Mouse (Mus musculus): ENCODE data around the gene 1700021F05Rik. TPM values are rescaled to one million over a fixed set of nuclear protein-coding genes. Genes with fewer than 3 reads are reported as not detected.
A peak's percentile ranks its signal among the peaks of the same experiment; 100 is the strongest.

1700021F05Rik gene
- 69.5 and 72.1 TPM in 2 replicates for polyA plus RNA-seq (2015; fragmentation: Nextera tagmentation; extraction: Ambion mirVana)

- H3K36me3 ChIP-seq, result peaks cover 9% of the 10 kb centered on the region; the same call in 1 of the 2 replicates
- peaks cover 23% of the 10 kb centered on the region for H3K4me1 ChIP-seq
- peak within 1 kb of the TSS; percentile 80 for H3K27ac ChIP-seq (replicated peaks)
- WGBS, result under 1% methylated on average over 54 of the region's 56 CpGs
- no peaks in the 10 kb centered on the region for H3K27me3 ChIP-seq (replicated peaks)
- H3K4me2 ChIP-seq, result peak within 1 kb of the TSS; percentile 71
- peak; percentile 99 for ATAC-seq (ENCODE audit: low FRiP score)
- no peaks in the 10 kb centered on the region for H3K9me3 ChIP-seq (replicated peaks)
- H3K9ac ChIP-seq (replicated peaks), result peak within 1 kb of the TSS; percentile 88
- peak within 1 kb of the TSS; percentile 85 for H3K4me3 ChIP-seq (replicated peaks)
Measured at GRCm38 (mm10) chr10:43540442-43541152, at the start of gene 1700021F05Rik. 1700021F05Rik (minus strand) TSS chr10:43540994.

- Histone ChIP-seq H3K27me3 (replicated peaks) (no peaks in the 10 kb centered on the region), H3K4me3 (replicated peaks) (no peak overlapping the region), H3K9me3 (replicated peaks) (no peaks in the 10 kb centered on the region), H3K36me3 (peaks cover 13% of the 10 kb centered on the region), H3K9ac (replicated peaks) (no peak overlapping the region), H3K4me1 (peaks cover 10% of the 10 kb centered on the region), H3K4me2 (0 out of 2 replicates have a peak overlapping the region, but pooled peaks have one; percentile 2), H3K27ac (replicated peaks) (no peak overlapping the region)
- 65% methylated on average over 8 of the region's 8 CpGs for WGBS
- ATAC-seq (ENCODE audit: low FRiP score), result no peak
Measured at GRCm38 (mm10) chr10:43588470-43589177, 47.8 kb upstream of the 1700021F05Rik start.

GRCm38 (mm10) chr10:43584538-43584937, 43.7 kb upstream of the 1700021F05Rik start:
- Histone ChIP-seq H3K27ac (replicated peaks) (no peak overlapping the region), H3K27me3 (replicated peaks) (no peaks in the 10 kb centered on the region), H3K4me2 (no peak overlapping the region), H3K4me3 (replicated peaks) (no peak overlapping the region), H3K9ac (replicated peaks) (no peak overlapping the region), H3K9me3 (replicated peaks) (no peaks in the 10 kb centered on the region), H3K4me1 (peaks cover 25% of the 10 kb centered on the region), H3K36me3 (peaks cover 28% of the 10 kb centered on the region)
- 93% methylated on average over 4 of the region's 4 CpGs for WGBS
- ATAC-seq (ENCODE audit: low FRiP score), result no peak

- H3K27me3 ChIP-seq (replicated peaks), result no peaks in the 10 kb centered on the region
- peaks cover 26% of the 10 kb centered on the region for H3K4me1 ChIP-seq
- peak overlapping the region; percentile 97 for H3K9ac ChIP-seq (replicated peaks)
- peak overlapping the region; percentile 98 for H3K27ac ChIP-seq (replicated peaks)
- H3K36me3 ChIP-seq, result peaks cover 28% of the 10 kb centered on the region
- H3K4me3 ChIP-seq (replicated peaks), result peak overlapping the region; percentile 74
- peak overlapping the region; percentile 86 for H3K4me2 ChIP-seq
- H3K9me3 ChIP-seq (replicated peaks), result no peaks in the 10 kb centered on the region
- 46% methylated on average over 3 of the region's 3 CpGs for WGBS
- no peak for ATAC-seq (ENCODE audit: low FRiP score)
Measured at GRCm38 (mm10) chr10:43581260-43581659, 40.5 kb upstream of the 1700021F05Rik start.

- ATAC-seq (ENCODE audit: low FRiP score), result peak; percentile 52
- Histone ChIP-seq H3K4me2 (peak overlapping the region; percentile 86), H3K9me3 (replicated peaks) (no peaks in the 10 kb centered on the region), H3K9ac (replicated peaks) (peak overlapping the region; percentile 97), H3K36me3 (peaks cover 28% of the 10 kb centered on the region), H3K27ac (replicated peaks) (peak overlapping the region; percentile 98), H3K27me3 (replicated peaks) (no peaks in the 10 kb centered on the region), H3K4me3 (replicated peaks) (peak overlapping the region; percentile 74), H3K4me1 (peaks cover 26% of the 10 kb centered on the region)
- 0% methylated on average over 15 of the region's 15 CpGs for WGBS
Measured at GRCm38 (mm10) chr10:43580649-43581078, 39.9 kb upstream of the 1700021F05Rik start.

- Histone ChIP-seq H3K27me3 (replicated peaks) (no peaks in the 10 kb centered on the region), H3K27ac (replicated peaks) (peak overlapping the region; percentile 98), H3K4me2 (peak overlapping the region; percentile 86), H3K36me3 (peaks cover 23% of the 10 kb centered on the region), H3K4me3 (replicated peaks) (peak overlapping the region; percentile 74), H3K4me1 (peaks cover 25% of the 10 kb centered on the region), H3K9me3 (replicated peaks) (no peaks in the 10 kb centered on the region), H3K9ac (replicated peaks) (peak overlapping the region; percentile 97)
- under 1% methylated on average over 49 of the region's 49 CpGs for WGBS
- ATAC-seq (ENCODE audit: low FRiP score), result peak; percentile 58
Measured at GRCm38 (mm10) chr10:43579381-43580261, 38.8 kb upstream of the 1700021F05Rik start.

- H3K27me3 ChIP-seq (replicated peaks), result no peaks in the 10 kb centered on the region
- peak overlapping the region; percentile 74 for H3K4me3 ChIP-seq (replicated peaks)
- H3K4me2 ChIP-seq, result peak overlapping the region; percentile 86
- peaks cover 23% of the 10 kb centered on the region for H3K4me1 ChIP-seq
- peak overlapping the region; percentile 97 for H3K9ac ChIP-seq (replicated peaks)
- ATAC-seq (ENCODE audit: low FRiP score), result peak; percentile 91
- WGBS, result under 1% methylated on average over 59 of the region's 65 CpGs
- peak overlapping the region; percentile 98 for H3K27ac ChIP-seq (replicated peaks)
- no peaks in the 10 kb centered on the region for H3K9me3 ChIP-seq (replicated peaks)
- peaks cover 17% of the 10 kb centered on the region for H3K36me3 ChIP-seq
Measured at GRCm38 (mm10) chr10:43578754-43579380, 38.1 kb upstream of the 1700021F05Rik start.

GRCm38 (mm10) chr10:43578366-43578753, 37.6 kb upstream of the 1700021F05Rik start:
- Histone ChIP-seq H3K9me3 (replicated peaks) (no peaks in the 10 kb centered on the region), H3K27ac (replicated peaks) (peak overlapping the region; percentile 98), H3K27me3 (replicated peaks) (no peaks in the 10 kb centered on the region), H3K4me1 (peaks cover 23% of the 10 kb centered on the region), H3K4me3 (replicated peaks) (peak overlapping the region; percentile 74), H3K9ac (replicated peaks) (peak overlapping the region; percentile 97), H3K36me3 (peaks cover 14% of the 10 kb centered on the region), H3K4me2 (peak overlapping the region; percentile 86)
- ATAC-seq (ENCODE audit: low FRiP score), result peak; percentile 43
- under 1% methylated on average over 32 of the region's 32 CpGs for WGBS

GRCm38 (mm10) chr10:43577997-43578331, 37.2 kb upstream of the 1700021F05Rik start, which contains the start of gene Cd24a:
Cd24a (plus strand) TSS chr10:43578284.
- Histone ChIP-seq H3K9ac (replicated peaks) (peak within 1 kb of the TSS; percentile 97), H3K27me3 (replicated peaks) (no peaks in the 10 kb centered on the region), H3K36me3 (peaks cover 10% of the 10 kb centered on the region), H3K27ac (replicated peaks) (peak within 1 kb of the TSS; percentile 98), H3K9me3 (replicated peaks) (no peaks in the 10 kb centered on the region), H3K4me3 (replicated peaks) (peak within 1 kb of the TSS; percentile 74), H3K4me1 (peaks cover 23% of the 10 kb centered on the region), H3K4me2 (peak within 1 kb of the TSS; percentile 86)
- WGBS, result under 1% methylated on average over 6 of the region's 6 CpGs
- ATAC-seq (ENCODE audit: low FRiP score), result no peak

GRCm38 (mm10) chr10:43577299-43577996, 36.7 kb upstream of the 1700021F05Rik start:
- H3K4me3 ChIP-seq (replicated peaks), result peak overlapping the region; percentile 74
- no peaks in the 10 kb centered on the region for H3K27me3 ChIP-seq (replicated peaks)
- ATAC-seq (ENCODE audit: low FRiP score), result no peak
- no peak overlapping the region; the same call in 1 of the 2 replicates for H3K9ac ChIP-seq (replicated peaks)
- peak overlapping the region; percentile 98 for H3K27ac ChIP-seq (replicated peaks)
- peaks cover 5% of the 10 kb centered on the region; the same call in 1 of the 2 replicates for H3K36me3 ChIP-seq
- no peaks in the 10 kb centered on the region for H3K9me3 ChIP-seq (replicated peaks)
- H3K4me1 ChIP-seq, result peaks cover 21% of the 10 kb centered on the region
- peak overlapping the region; percentile 86 for H3K4me2 ChIP-seq
- 15% methylated on average over 19 of the region's 19 CpGs for WGBS
